Mouse (Mus musculus): ENCODE measurements around the gene Cpt1a. TPM values are rescaled to one million over a fixed set of nuclear protein-coding genes. Genes with fewer than 3 reads are reported as not detected.

Cpt1a gene
- total and polyA plus RNA-seq, 2 experiments: 162 to 182 TPM

DNA sequence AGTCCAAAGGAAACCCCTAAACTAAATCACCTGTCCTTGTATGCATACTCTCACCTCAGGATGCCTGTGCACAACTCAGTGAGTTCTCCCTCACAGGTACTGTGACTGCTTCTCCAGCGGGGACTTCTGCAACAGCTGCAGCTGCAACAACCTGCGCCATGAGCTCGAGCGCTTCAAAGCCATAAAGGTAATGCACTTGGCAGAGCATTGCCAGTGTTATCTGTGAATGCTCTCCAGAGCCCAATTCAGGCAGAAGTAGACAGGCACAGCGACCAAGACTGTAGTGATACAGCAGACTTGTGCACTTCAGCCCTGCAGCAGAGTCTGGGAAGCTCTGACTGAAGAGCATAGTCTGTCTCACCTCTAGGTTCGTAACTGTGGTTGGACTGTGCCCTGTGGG, 80.3 kb downstream of the Cpt1a start:
- Histone ChIP-seq H3K27ac (replicated peaks; ENCODE audit: insufficient read depth, low read depth, low read length) (no peak overlapping the region), H3K4me3 (ENCODE audit: insufficient read depth, low read depth, low read length) (no peak overlapping the region), H3K27me3 (ENCODE audit: control insufficient read depth, insufficient read depth, low read length) (no peaks in the 10 kb centered on the region), H3K36me3 (ENCODE audit: control insufficient read depth, insufficient read depth, low read length) (peaks cover 3% of the 10 kb centered on the region; the same call in 1 of the 2 replicates), H3K9ac (ENCODE audit: low read depth, low read length) (no peak overlapping the region), H3K79me2 (ENCODE audit: control insufficient read depth, insufficient read depth, low read length) (no peaks in the 10 kb centered on the region), H3K4me1 (ENCODE audit: control insufficient read depth, insufficient read depth, low read length) (no peaks in the 10 kb centered on the region)
- TF ChIP-seq POLR2A (IDR thresholded peaks at IDR 0.05; ENCODE audit: extremely low read depth, insufficient read depth, low read length) (no peak), CTCF (IDR thresholded peaks at IDR 0.05; ENCODE audit: low read depth, low read length) (no peak)
- DNase-seq (ENCODE audit: extremely low read depth, low read depth, low spot score): no peak
- WGBS: 89% methylated on average over 6 of the region's 6 CpGs

DNA sequence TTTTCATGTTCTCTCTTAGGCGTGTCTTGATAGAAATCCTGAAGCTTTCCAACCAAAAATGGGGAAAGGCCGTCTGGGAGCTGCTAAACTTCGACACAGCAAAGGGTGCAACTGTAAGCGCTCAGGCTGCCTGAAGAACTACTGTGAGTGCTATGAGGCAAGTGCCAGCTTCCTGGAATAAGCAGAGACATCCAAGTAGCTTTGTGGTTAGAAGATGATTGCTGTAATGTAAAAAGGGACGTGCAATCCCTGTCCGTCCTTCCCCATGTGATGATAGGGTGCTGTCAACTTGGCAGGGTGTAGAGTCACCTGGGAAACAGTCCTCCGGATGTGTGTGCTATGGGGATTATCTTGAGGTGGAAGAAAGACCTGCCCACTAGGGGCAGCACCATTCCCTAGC, 81.9 kb downstream of the Cpt1a start:
- TF ChIP-seq CTCF (IDR thresholded peaks at IDR 0.05; ENCODE audit: low read depth, low read length) (no peak), POLR2A (IDR thresholded peaks at IDR 0.05; ENCODE audit: extremely low read depth, insufficient read depth, low read length) (no peak)
- WGBS: 91% methylated on average over 7 of the region's 7 CpGs
- H3K27me3 ChIP-seq (ENCODE audit: control insufficient read depth, insufficient read depth, low read length): no peaks in the 10 kb centered on the region
- no peak overlapping the region for H3K9ac ChIP-seq (ENCODE audit: low read depth, low read length)
- no peak overlapping the region for H3K27ac ChIP-seq (replicated peaks; ENCODE audit: insufficient read depth, low read depth, low read length)
- no peaks in the 10 kb centered on the region for H3K4me1 ChIP-seq (ENCODE audit: control insufficient read depth, insufficient read depth, low read length)
- no peaks in the 10 kb centered on the region for H3K79me2 ChIP-seq (ENCODE audit: control insufficient read depth, insufficient read depth, low read length)
- H3K36me3 ChIP-seq (ENCODE audit: control insufficient read depth, insufficient read depth, low read length): peaks cover 3% of the 10 kb centered on the region; the same call in 1 of the 2 replicates
- H3K4me3 ChIP-seq (ENCODE audit: insufficient read depth, low read depth, low read length): no peak overlapping the region
- DNase-seq (ENCODE audit: extremely low read depth, low read depth, low spot score): no peak

DNA sequence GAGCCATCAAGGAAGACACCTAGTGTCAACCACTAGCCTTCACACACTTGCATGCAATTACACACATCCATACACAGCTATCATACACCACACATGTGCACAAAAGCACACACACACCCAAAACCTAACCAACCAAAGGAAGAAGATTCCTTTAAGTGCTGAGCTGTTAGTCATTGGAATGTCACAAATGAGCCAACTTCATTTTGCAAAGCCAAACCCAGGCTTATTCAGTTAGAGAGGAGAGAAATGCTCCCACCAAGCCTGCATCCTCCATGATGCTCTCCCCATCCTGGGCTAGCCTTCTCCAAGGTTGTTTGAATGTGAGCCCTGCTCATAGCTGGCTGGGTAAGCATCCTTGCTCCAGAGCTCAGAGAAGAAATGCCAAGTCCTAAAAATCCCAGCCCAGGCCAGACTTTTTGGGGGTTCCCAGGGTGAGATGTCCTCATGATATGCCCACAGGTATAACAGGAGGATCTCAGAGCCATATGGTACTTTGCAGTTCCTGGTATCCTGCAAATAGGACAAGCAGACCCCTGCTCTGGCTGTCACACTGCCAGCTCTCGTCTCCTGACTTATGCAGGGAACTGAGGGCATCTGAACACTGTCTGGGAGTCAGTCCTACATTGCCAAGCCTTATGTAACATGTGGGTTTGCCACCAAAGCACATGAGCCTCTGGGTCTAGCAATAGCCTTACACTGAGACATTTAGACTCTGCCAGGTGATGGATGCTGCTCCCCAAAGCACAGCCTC, 83.6 kb downstream of the Cpt1a start:
- Histone ChIP-seq H3K4me3 (ENCODE audit: insufficient read depth, low read depth, low read length) (no peak overlapping the region), H3K27ac (replicated peaks; ENCODE audit: insufficient read depth, low read depth, low read length) (no peak overlapping the region), H3K9ac (ENCODE audit: low read depth, low read length) (no peak overlapping the region), H3K79me2 (ENCODE audit: control insufficient read depth, insufficient read depth, low read length) (no peaks in the 10 kb centered on the region), H3K4me1 (ENCODE audit: control insufficient read depth, insufficient read depth, low read length) (no peaks in the 10 kb centered on the region), H3K27me3 (ENCODE audit: control insufficient read depth, insufficient read depth, low read length) (no peaks in the 10 kb centered on the region), H3K36me3 (ENCODE audit: control insufficient read depth, insufficient read depth, low read length) (peaks cover 3% of the 10 kb centered on the region; the same call in 1 of the 2 replicates)
- 81% methylated on average over 1 of the region's 1 CpGs for WGBS
- no peak for DNase-seq (ENCODE audit: extremely low read depth, low read depth, low spot score)
- TF ChIP-seq POLR2A (IDR thresholded peaks at IDR 0.05; ENCODE audit: extremely low read depth, insufficient read depth, low read length): no peak

DNA sequence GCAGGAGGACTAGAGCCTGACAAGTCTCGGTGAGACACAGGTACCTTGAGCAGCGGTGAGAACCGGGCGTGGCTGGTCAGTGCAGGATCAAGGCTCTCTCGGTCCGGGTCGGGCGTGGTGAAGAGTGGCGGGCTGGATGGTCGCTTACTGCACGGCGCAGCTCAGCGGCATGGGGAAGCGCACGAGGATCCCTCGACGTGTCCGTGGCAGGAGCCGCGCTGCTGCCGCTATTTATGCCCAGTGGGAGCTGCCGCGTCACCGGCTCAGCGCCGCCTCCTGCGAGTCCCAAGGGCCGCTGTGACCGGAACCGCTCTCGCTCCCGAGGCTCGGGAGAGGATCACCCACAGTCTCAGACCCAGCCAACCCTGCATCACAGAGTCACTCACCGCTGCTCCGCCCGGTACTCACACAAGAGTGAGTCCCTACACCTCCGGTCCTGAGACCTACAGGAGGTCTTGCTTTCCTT, 92.2 kb downstream of the Cpt1a start, which contains the start of gene Gal:
Gene Gal (minus strand): TSS at position 277 of the 466 bp plus-strand sequence.
- no peaks in the 10 kb centered on the region for H3K4me1 ChIP-seq (ENCODE audit: control insufficient read depth, insufficient read depth, low read length)
- H3K27ac ChIP-seq (replicated peaks; ENCODE audit: insufficient read depth, low read depth, low read length): no peak within 1 kb of the TSS
- TF ChIP-seq POLR2A (IDR thresholded peaks at IDR 0.05; ENCODE audit: extremely low read depth, insufficient read depth, low read length) (no peak), CTCF (IDR thresholded peaks at IDR 0.05; ENCODE audit: low read depth, low read length) (no peak)
- no peak within 1 kb of the TSS; the same call in 1 of the 2 replicates for H3K4me3 ChIP-seq (ENCODE audit: insufficient read depth, low read depth, low read length)
- no peak for DNase-seq (ENCODE audit: extremely low read depth, low read depth, low spot score)
- no peaks in the 10 kb centered on the region for H3K79me2 ChIP-seq (ENCODE audit: control insufficient read depth, insufficient read depth, low read length)
- no peak within 1 kb of the TSS for H3K9ac ChIP-seq (ENCODE audit: low read depth, low read length)
- no peaks in the 10 kb centered on the region for H3K36me3 ChIP-seq (ENCODE audit: control insufficient read depth, insufficient read depth, low read length)
- no peaks in the 10 kb centered on the region for H3K27me3 ChIP-seq (ENCODE audit: control insufficient read depth, insufficient read depth, low read length)
- WGBS: 13% methylated on average over 37 of the region's 37 CpGs

DNA sequence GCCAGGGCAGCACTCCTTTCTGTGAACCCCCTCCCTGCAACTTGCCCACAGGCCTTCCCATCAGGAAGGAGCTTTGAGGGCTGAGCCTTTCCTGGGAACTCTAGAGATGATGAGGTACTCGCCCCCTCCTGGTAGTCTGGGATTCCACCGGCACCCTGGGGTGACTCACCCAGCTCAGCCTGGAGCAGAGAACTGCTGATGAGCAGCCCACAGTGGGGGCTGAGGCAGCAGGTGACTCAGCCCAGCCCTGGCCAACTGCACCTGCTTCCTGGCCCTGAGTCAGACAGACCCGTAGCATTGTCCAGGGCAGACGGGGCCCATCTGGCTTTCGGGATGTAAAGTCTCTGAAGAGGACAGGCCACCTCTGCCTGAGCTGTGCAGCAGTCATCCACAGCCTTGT, 97.1 kb downstream of the Cpt1a start:
- TF ChIP-seq CTCF (IDR thresholded peaks at IDR 0.05; ENCODE audit: low read depth, low read length) (no peak), POLR2A (IDR thresholded peaks at IDR 0.05; ENCODE audit: extremely low read depth, insufficient read depth, low read length) (no peak)
- Histone ChIP-seq H3K4me1 (ENCODE audit: control insufficient read depth, insufficient read depth, low read length) (no peaks in the 10 kb centered on the region), H3K79me2 (ENCODE audit: control insufficient read depth, insufficient read depth, low read length) (no peaks in the 10 kb centered on the region), H3K27me3 (ENCODE audit: control insufficient read depth, insufficient read depth, low read length) (no peaks in the 10 kb centered on the region), H3K36me3 (ENCODE audit: control insufficient read depth, insufficient read depth, low read length) (no peaks in the 10 kb centered on the region), H3K9ac (ENCODE audit: low read depth, low read length) (no peak overlapping the region), H3K4me3 (ENCODE audit: insufficient read depth, low read depth, low read length) (no peak overlapping the region), H3K27ac (replicated peaks; ENCODE audit: insufficient read depth, low read depth, low read length) (no peak overlapping the region)
- DNase-seq (ENCODE audit: extremely low read depth, low read depth, low spot score): no peak
- 65% methylated on average over 5 of the region's 5 CpGs for WGBS

DNA sequence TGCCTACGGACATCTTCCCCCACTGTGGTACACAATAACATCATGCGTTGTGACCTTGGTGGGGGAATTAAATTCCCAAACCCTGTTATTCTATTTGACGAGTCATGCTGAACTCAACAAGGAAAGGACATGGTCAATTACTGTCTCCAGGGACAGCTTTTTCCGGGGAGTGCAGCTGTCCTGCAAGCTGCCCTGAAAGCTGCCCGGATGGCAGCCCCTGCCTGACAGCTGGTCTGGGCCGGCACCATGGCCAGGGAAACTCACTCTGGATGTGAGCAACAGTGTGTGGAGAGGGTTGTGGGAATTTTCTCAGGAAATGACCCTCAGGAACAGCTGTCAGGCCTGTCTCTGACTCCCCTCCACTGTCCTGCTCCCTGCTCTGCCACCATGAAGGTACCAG, 100.4 kb downstream of the Cpt1a start:
- Histone ChIP-seq H3K9ac (ENCODE audit: low read depth, low read length) (no peak overlapping the region), H3K4me3 (ENCODE audit: insufficient read depth, low read depth, low read length) (no peak overlapping the region), H3K4me1 (ENCODE audit: control insufficient read depth, insufficient read depth, low read length) (no peaks in the 10 kb centered on the region), H3K27ac (replicated peaks; ENCODE audit: insufficient read depth, low read depth, low read length) (no peak overlapping the region), H3K79me2 (ENCODE audit: control insufficient read depth, insufficient read depth, low read length) (no peaks in the 10 kb centered on the region), H3K36me3 (ENCODE audit: control insufficient read depth, insufficient read depth, low read length) (no peaks in the 10 kb centered on the region), H3K27me3 (ENCODE audit: control insufficient read depth, insufficient read depth, low read length) (no peaks in the 10 kb centered on the region)
- DNase-seq (ENCODE audit: extremely low read depth, low read depth, low spot score): no peak
- TF ChIP-seq CTCF (IDR thresholded peaks at IDR 0.05; ENCODE audit: low read depth, low read length) (no peak), POLR2A (IDR thresholded peaks at IDR 0.05; ENCODE audit: extremely low read depth, insufficient read depth, low read length) (no peak)
- WGBS: 90% methylated on average over 6 of the region's 6 CpGs
